Mouse (Mus musculus) forebrain, embryonic 14.5 days (tissue): Measurements from ENCODE around the gene Gpr83. TPM values are rescaled to one million over a fixed set of nuclear protein-coding genes. Genes with fewer than 3 reads are reported as not detected.

ENCODE experiments used
- ATAC-seq: fragments of 200-750 bp; cut with Nextera tagmentation; 2 replicates; pipeline ENCODE4 v1.8.0; 2017; ENCODE audit warnings: mild to moderate bottlenecking, moderate library complexity
- DNase-seq: peaks from one replicate; pipeline ENCODE4 v3.0.0-alpha.2; 2015; ENCODE audit warnings: low spot score
- H3K27ac ChIP-seq: fragments of 300-500 bp; sonication (generic); 2 replicates; pipeline ENCODE4 v1.5.1; 2014; ENCODE audit warnings: low read depth, mild to moderate bottlenecking, control low read depth, low read length, moderate library complexity
- H3K27me3 ChIP-seq: fragments of 300-500 bp; sonication (generic); replicated peaks from 2 replicates; pipeline ENCODE4 v1.6.1; 2014; ENCODE audit warnings: low read length, control low read depth, mixed read lengths; ENCODE audit not compliant: control insufficient read depth, insufficient read depth
- H3K36me3 ChIP-seq: fragments of 300-500 bp; sonication (generic); 2 replicates; pipeline ENCODE4 v1.6.1; 2014; ENCODE audit warnings: low read length, control low read depth; ENCODE audit not compliant: control insufficient read depth, insufficient read depth
- H3K4me1 ChIP-seq: fragments of 300-500 bp; sonication (generic); 2 replicates; pipeline ENCODE4 v1.6.1; 2014; ENCODE audit warnings: antibody characterized with exemption, low read length, control low read depth; ENCODE audit not compliant: control insufficient read depth, insufficient read depth
- H3K4me2 ChIP-seq: fragments of 300-500 bp; sonication (generic); 2 replicates; pipeline ENCODE4 v1.6.1; 2014; ENCODE audit warnings: mild to moderate bottlenecking, control low read depth, low read length
- H3K4me3 ChIP-seq: fragments of 300-500 bp; sonication (generic); 2 replicates; pipeline ENCODE4 v1.5.1; 2014; ENCODE audit warnings: low read depth, low read length, control low read depth
- H3K9ac ChIP-seq: fragments of 300-500 bp; sonication (generic); 2 replicates; pipeline ENCODE4 v1.6.1; 2014; ENCODE audit warnings: mild to moderate bottlenecking, low read length, control low read depth, moderate library complexity
- H3K9me3 ChIP-seq: fragments of 300-500 bp; sonication (generic); replicated peaks from 2 replicates; pipeline ENCODE4 v1.6.1; 2016; ENCODE audit warnings: low read length, control low read depth, mixed read lengths; ENCODE audit not compliant: control insufficient read depth
- WGBS: fragments of 180-500 bp; shearing (Covaris S2); extraction: QIAGEN DNeasy Blood & Tissue Kit; methylation state at CpG from one replicate; pipeline ENCODE4 v1.1.7; 2014; 5-methylcytosine and 5-hydroxymethylcytosine counted together
- polyA plus RNA-seq: library from polyadenylated mRNA; unstranded; fragments of >200 nt; fragmentation: Nextera tagmentation; extraction: Ambion mirVana; gene quantifications from 2 replicates; pipeline ENCODE4 v1.2.1, GENCODE M21; 2014

Gene Gpr83
- polyA plus RNA-seq, 1 experiment from 2014 or later: 0.72 TPM

DNA sequence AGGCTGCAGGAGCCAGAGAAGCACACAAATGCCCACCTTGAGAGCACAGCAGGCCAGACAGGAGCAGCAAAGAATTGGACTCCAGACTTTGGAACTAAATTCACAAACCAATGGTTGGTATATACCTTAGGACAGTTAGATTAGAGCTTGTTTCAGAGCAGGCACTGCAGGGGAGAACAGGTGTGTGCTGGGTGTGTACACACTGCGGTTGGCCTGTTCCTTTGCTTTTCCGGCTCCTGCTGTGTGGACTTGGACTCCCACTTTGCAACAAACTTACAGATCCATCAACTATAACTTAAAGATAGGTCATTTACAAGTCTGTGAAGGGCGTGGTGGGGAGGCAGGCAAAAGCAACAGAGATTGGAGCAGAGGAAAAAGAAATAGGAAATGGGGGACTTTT, 1.2 kb upstream of the Gpr83 start:
- 84% methylated on average over 3 of the region's 3 CpGs for WGBS
- H3K4me3 ChIP-seq: no peak overlapping the region
- peaks cover 14% of the 10 kb centered on the region for H3K27me3 ChIP-seq
- no peak overlapping the region for H3K9ac ChIP-seq
- no peak overlapping the region for H3K27ac ChIP-seq
- no peak overlapping the region for H3K4me2 ChIP-seq
- H3K4me1 ChIP-seq: peaks cover 3% of the 10 kb centered on the region; the same call in 1 of the 2 replicates
- H3K9me3 ChIP-seq: no peaks in the 10 kb centered on the region
- H3K36me3 ChIP-seq: no peaks in the 10 kb centered on the region
- no peak for DNase-seq
- no peak for ATAC-seq

- ATAC-seq (no peak), DNase-seq (no peak)
- no peak overlapping the region for H3K4me3 ChIP-seq
- H3K9ac ChIP-seq: no peak overlapping the region
- H3K4me1 ChIP-seq: peaks cover 3% of the 10 kb centered on the region; the same call in 1 of the 2 replicates
- H3K36me3 ChIP-seq: no peaks in the 10 kb centered on the region
- peaks cover 14% of the 10 kb centered on the region for H3K27me3 ChIP-seq
- no peak overlapping the region for H3K4me2 ChIP-seq
- no peak overlapping the region for H3K27ac ChIP-seq
- 94% methylated on average over 3 of the region's 3 CpGs for WGBS
- no peaks in the 10 kb centered on the region for H3K9me3 ChIP-seq
These were observed 3.1 kb downstream of the Gpr83 start for GRCm38 (mm10) chr9:14863126-14863525.

GRCm38 (mm10) chr9:14864726-14865125, 4.7 kb downstream of the Gpr83 start:
- Histone ChIP-seq H3K4me2 (no peak overlapping the region), H3K9ac (no peak overlapping the region), H3K4me3 (no peak overlapping the region), H3K36me3 (no peaks in the 10 kb centered on the region), H3K9me3 (no peaks in the 10 kb centered on the region), H3K4me1 (peaks cover 3% of the 10 kb centered on the region; the same call in 1 of the 2 replicates), H3K27me3 (peaks cover 8% of the 10 kb centered on the region), H3K27ac (no peak overlapping the region)
- 86% methylated on average over 9 of the region's 9 CpGs for WGBS
- DNase-seq (no peak), ATAC-seq (no peak)

DNA sequence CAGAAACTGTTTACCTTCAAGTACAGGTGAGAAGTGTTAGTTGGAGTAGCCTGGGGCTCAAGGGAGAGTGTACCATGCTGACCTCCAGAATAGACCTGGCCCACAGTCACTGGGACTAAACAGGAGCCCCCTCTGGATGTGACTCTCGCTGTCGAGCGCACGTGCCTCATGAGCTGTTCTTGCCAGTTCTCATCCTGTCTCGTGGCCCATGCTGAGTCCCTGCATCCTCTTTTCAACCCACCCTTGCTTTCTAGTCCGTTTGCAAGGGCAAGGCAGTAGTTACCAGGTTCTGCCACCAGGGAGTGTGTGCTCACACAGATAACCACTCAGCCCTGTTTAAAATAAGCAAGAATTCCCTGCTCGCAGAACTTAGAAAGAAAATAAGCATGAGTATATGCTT, 6.9 kb downstream of the Gpr83 start:
- Histone ChIP-seq H3K4me3 (no peak overlapping the region), H3K27me3 (0 out of 2 replicates have a peak, but pooled peaks cover 2% of the 10 kb centered on the region), H3K9ac (no peak overlapping the region), H3K36me3 (no peaks in the 10 kb centered on the region), H3K27ac (no peak overlapping the region), H3K9me3 (no peaks in the 10 kb centered on the region), H3K4me2 (no peak overlapping the region), H3K4me1 (no peaks in the 10 kb centered on the region)
- DNase-seq (peak; percentile 62), ATAC-seq (peak; percentile 35; the same call in 1 of the 2 replicates)
- 37% methylated on average over 7 of the region's 7 CpGs for WGBS

DNA sequence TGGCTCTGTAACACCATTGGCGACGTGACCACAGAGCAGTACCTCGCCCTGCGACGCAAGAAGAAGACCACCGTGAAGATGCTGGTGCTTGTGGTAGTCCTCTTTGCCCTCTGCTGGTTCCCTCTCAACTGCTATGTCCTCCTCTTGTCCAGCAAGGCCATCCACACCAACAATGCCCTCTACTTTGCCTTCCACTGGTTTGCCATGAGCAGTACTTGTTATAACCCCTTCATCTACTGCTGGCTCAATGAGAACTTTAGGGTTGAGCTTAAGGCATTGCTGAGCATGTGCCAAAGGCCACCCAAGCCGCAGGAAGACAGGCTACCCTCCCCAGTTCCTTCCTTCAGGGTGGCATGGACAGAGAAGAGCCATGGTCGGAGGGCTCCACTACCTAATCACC, 8.3 kb downstream of the Gpr83 start:
- no peak overlapping the region for H3K27ac ChIP-seq
- WGBS: 91% methylated on average over 8 of the region's 8 CpGs
- no peaks in the 10 kb centered on the region; the same call in 1 of the 2 replicates for H3K4me1 ChIP-seq
- H3K4me2 ChIP-seq: no peak overlapping the region
- no peak overlapping the region for H3K9ac ChIP-seq
- no peaks in the 10 kb centered on the region for H3K27me3 ChIP-seq
- ATAC-seq (no peak), DNase-seq (no peak)
- H3K4me3 ChIP-seq: no peak overlapping the region
- H3K9me3 ChIP-seq: no peaks in the 10 kb centered on the region
- H3K36me3 ChIP-seq: no peaks in the 10 kb centered on the region

DNA sequence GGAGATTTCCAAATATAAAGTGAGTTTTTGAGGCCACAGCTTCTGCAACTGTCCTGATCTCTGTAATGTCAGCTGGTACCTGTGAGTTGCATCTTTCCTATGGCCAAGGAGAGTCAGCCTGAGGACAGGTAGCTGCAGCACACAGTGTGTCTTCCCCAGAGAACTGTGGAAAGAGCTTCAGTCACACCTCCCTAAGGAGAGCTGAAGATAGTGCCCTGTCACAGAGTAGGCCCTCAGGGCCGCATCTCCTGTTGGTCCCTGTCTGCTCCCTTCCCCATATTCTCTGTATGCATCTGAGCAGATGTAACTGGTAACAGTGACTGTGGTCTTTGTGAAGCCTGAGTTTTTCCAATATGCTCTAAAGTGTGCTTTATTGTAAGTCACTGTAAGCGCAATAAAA, 10.4 kb downstream of the Gpr83 start:
- H3K9ac ChIP-seq: no peak overlapping the region
- no peak overlapping the region for H3K4me3 ChIP-seq
- no peaks in the 10 kb centered on the region for H3K9me3 ChIP-seq
- H3K27me3 ChIP-seq: no peaks in the 10 kb centered on the region
- no peaks in the 10 kb centered on the region; the same call in 1 of the 2 replicates for H3K4me1 ChIP-seq
- H3K27ac ChIP-seq: no peak overlapping the region
- H3K4me2 ChIP-seq: no peak overlapping the region
- DNase-seq: no peak
- WGBS: 98% methylated on average over 2 of the region's 2 CpGs
- H3K36me3 ChIP-seq: no peaks in the 10 kb centered on the region
- no peak for ATAC-seq

- DNase-seq: no peak
- H3K4me3 ChIP-seq: no peak overlapping the region
- H3K9ac ChIP-seq: no peak overlapping the region
- WGBS: 90% methylated on average over 10 of the region's 10 CpGs
- H3K27me3 ChIP-seq: no peaks in the 10 kb centered on the region
- no peaks in the 10 kb centered on the region; the same call in 1 of the 2 replicates for H3K4me1 ChIP-seq
- H3K27ac ChIP-seq: no peak overlapping the region
- H3K36me3 ChIP-seq: no peaks in the 10 kb centered on the region
- H3K9me3 ChIP-seq: no peaks in the 10 kb centered on the region
- no peak overlapping the region for H3K4me2 ChIP-seq
- no peak for ATAC-seq
These were observed 10.8 kb downstream of the Gpr83 start for GRCm38 (mm10) chr9:14870802-14871201.

GRCm38 (mm10) chr9:14871536-14871935, 11.5 kb downstream of the Gpr83 start:
- no peaks in the 10 kb centered on the region for H3K36me3 ChIP-seq
- no peak overlapping the region for H3K4me2 ChIP-seq
- no peaks in the 10 kb centered on the region for H3K9me3 ChIP-seq
- no peaks in the 10 kb centered on the region; the same call in 1 of the 2 replicates for H3K4me1 ChIP-seq
- 68% methylated on average over 3 of the region's 3 CpGs for WGBS
- no peak overlapping the region for H3K27ac ChIP-seq
- H3K4me3 ChIP-seq: no peak overlapping the region
- ATAC-seq: 0 out of 2 replicates have a peak, but pooled peaks have one; percentile 1
- no peak overlapping the region for H3K9ac ChIP-seq
- no peak for DNase-seq
- no peaks in the 10 kb centered on the region for H3K27me3 ChIP-seq

DNA sequence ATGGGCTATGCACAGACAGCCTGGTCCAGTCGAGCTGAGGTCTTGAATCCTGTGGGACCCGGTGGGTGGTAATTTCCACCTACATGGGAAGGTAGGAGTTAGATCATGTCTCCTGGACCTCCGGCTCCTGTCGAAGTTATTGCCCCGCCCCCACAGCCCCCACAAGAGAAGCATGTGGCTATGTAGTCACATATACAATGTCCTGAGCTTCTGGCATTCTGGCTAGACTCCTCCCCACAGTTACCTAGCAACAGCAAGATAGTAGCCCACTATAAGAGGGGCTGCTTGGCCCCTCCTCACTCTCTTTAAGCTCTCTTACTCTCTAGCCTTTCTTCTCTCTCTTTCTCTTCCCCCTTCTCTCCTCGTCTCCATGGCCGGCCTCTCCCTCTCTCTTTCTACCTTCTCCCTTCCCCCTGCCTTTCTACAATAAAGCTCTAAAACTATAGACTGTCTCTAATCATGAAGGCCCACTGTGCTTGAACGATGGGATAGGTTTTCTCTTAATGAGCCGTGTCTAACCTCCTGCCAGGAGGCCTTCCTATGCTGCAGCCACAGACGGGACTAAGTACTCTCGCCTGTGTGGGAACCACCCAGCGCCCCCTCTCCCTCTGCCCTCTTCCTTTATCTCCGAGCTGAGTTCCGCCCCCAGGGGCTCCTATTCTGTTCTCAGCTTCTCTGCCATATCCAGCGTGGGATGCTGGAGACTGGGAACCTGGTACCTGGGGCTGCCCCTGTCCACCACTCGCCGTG, 12.3 kb downstream of the Gpr83 start:
- Histone ChIP-seq H3K9ac (no peak overlapping the region), H3K27me3 (no peaks in the 10 kb centered on the region), H3K36me3 (no peaks in the 10 kb centered on the region), H3K4me2 (no peak overlapping the region), H3K4me3 (no peak overlapping the region), H3K4me1 (no peaks in the 10 kb centered on the region; the same call in 1 of the 2 replicates), H3K27ac (no peak overlapping the region), H3K9me3 (no peaks in the 10 kb centered on the region)
- DNase-seq: peak; percentile 34
- ATAC-seq: peak; percentile 81
- WGBS: 21% methylated on average over 17 of the region's 17 CpGs
